Mouse (Mus musculus): ENCODE data around the gene Timm13.

Gene Timm13

DNA sequence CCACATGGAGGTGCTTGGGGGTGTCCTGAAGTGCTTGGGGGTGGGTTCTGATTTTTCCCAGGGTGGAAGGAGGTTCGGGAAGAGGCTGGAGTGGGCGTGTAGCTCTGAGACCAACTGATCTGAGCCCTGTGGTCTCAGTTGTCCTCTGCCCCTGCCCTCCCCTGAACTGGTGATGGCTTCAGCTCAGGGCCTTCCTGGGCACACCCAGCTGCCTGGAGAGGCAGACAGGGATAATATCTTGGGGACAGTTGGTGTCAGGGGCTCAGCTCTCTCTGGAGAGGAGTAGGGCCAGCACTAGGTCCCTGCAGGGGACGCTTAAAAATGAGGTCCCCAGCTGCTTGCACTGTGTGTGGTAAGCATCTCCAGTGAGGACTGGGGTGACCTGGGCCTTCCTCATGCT, 42.9 kb downstream of the Timm13 start:
- no peak for DNase-seq

DNA sequence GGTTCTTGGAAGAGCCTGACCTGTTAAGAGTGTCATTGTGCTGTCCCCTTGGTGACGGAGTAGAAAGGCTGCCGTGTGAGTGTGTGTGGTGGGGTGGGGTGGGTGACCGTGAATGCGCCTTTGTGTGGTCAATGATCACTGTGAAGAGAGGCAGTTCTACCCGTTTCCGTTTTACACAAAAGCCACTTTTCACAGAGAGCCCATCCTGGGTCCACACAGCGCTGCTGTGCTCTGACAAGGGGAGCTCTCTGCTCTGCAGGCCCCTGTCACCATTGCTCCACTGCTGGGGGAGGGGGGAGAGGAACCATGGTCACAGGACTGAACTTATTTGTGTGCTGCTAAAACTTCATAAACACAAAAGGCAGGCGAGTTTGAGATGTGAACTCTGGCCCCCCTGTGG, 43.4 kb downstream of the Timm13 start:
- DNase-seq = no peak

DNA sequence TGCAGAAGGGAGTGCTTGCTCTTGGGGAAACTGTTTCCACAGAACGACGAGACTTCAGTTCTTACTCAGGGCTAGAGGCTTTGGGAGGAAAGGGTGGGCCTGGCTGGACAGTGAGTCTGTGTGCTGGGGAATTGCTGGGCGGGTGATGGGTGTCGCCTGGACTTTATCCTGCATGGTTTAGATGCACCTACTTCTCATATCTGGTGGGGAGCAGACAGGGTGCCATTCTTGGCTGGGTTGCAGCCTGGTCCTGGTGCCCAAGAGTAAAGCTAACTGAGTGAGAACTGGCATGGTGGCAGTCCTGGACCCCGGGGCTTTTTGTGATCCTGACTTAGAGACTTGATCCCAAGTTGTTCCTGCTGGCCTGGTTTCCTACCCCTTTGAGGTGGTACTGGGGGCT, 43.9 kb downstream of the Timm13 start:
- no peak for DNase-seq

GRCm38 (mm10) chr10:80856267-80856666, 44.5 kb downstream of the Timm13 start:
- DNase-seq = no peak

DNA sequence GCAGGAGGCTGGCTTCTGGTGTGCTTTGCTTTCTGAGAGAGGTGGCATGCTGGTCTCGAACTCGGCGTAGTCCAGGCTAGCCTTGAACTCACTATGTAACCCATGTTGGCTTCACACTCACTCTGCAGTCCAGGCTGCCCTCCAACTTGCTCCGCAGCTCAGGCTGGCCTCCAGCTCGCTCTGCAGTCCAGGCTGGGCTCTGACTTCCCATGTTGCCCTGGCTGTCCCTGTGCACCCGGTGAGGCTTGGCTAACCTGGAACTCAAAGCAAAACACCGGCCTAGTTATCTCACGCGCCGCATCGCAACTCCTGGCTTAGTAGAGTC, 45.1 kb downstream of the Timm13 start:
- DNase-seq = peak; percentile 62

DNA sequence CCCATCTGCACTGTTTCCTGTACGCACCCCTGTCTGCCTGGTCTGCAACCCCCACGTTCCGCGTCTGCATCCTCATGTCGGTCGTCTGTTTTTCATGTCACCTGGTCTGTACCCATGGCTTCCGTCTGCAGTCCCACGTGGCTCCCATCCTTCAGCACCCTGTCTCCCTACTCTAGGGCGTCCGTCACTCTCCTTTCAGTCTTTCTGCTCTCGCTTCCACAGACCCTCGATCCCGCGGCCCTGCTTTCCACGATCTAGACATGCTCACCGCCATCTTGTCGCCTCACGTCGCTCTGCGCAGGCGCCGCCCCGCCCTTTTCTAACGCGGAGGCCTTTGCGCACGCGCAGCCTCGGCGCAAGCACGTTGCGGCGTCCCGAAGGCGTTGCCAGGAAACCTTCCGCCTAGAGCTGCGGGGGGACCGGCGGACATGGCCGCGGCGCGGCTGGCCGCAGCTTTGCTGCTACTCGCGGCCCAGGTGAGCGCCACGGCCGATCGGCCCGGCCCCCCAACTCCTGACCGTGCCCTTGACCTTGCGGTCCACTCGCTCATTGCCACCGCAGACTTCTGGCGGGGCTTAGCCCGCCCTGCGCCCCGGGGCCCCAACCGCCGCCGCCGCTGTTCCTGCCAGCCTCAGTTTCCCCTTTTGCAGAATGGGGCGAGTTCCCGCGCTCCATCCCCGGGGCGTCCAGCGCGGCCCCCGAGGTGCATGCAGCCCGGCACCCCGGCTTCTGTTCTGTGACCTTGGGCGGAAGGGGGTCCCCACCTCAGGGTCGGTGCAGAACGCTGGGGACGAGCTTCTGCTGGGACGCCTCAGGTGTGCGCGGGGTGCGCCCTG, 45.6 kb downstream of the Timm13 start, which contains the start of the genes Lsm7 and Sppl2b:
TSS of gene Lsm7 (minus strand) at position 297 of the 836 bp plus-strand sequence.
TSS of gene Sppl2b (plus strand) at position 363 of the 836 bp plus-strand sequence.
- DNase-seq = peak; percentile 97
